Mouse (Mus musculus): ENCODE data around the gene Arhgef25.

- no peak for TF ChIP-seq POLR2A (IDR thresholded peaks at IDR 0.05; ENCODE audit: low read depth, low read length)
- TF ChIP-seq CTCF (IDR thresholded peaks at IDR 0.05; ENCODE audit: extremely low read depth, insufficient read length, insufficient replicate concordance, low read depth, low read length), result no peak
Measured at GRCm38 (mm10) chr10:127174170-127174569, 15.7 kb downstream of the Arhgef25 start.

All from small intestine, adult 2 months (tissue).